Mouse (Mus musculus) forebrain, embryonic 16.5 days (tissue): Measurements from ENCODE around the gene Timp2. TPM values are rescaled to one million over a fixed set of nuclear protein-coding genes. Genes with fewer than 3 reads are reported as not detected.

ENCODE experiments used
- ATAC-seq: fragments of 200-750 bp; cut with Nextera tagmentation; 2 replicates; pipeline ENCODE4 v1.8.0; 2017; ENCODE audit warnings: mild to moderate bottlenecking, moderate library complexity
- H3K27ac ChIP-seq: fragments of 300-500 bp; sonication (generic); 2 replicates; pipeline ENCODE4 v1.5.1; 2014; ENCODE audit warnings: low read length, control low read depth
- H3K27me3 ChIP-seq: fragments of 300-500 bp; sonication (generic); replicated peaks from 2 replicates; pipeline ENCODE4 v1.6.1; 2014; ENCODE audit warnings: low read length; ENCODE audit not compliant: control insufficient read depth, insufficient read depth
- H3K36me3 ChIP-seq: fragments of 300-500 bp; sonication (generic); 2 replicates; pipeline ENCODE4 v1.6.1; 2014; ENCODE audit not compliant: control insufficient read depth, insufficient read depth
- H3K4me1 ChIP-seq: fragments of 300-500 bp; sonication (generic); replicated peaks from 2 replicates; pipeline ENCODE4 v1.6.1; 2014; ENCODE audit warnings: low read length; ENCODE audit not compliant: control insufficient read depth, insufficient read depth
- H3K4me2 ChIP-seq: fragments of 300-500 bp; sonication (generic); 2 replicates; pipeline ENCODE4 v1.6.1; 2014; ENCODE audit warnings: mild to moderate bottlenecking, low read length, control low read depth
- H3K4me3 ChIP-seq: fragments of 300-500 bp; sonication (generic); replicated peaks from 2 replicates; pipeline ENCODE4 v1.5.1; 2014; ENCODE audit warnings: mild to moderate bottlenecking, low read length, control low read depth
- H3K9ac ChIP-seq: fragments of 300-500 bp; sonication (generic); replicated peaks from 2 replicates; pipeline ENCODE4 v1.6.1; 2014; ENCODE audit warnings: low read depth, low read length, control low read depth
- H3K9me3 ChIP-seq: fragments of 300-500 bp; sonication (generic); 2 replicates; pipeline ENCODE4 v1.6.1; 2016; ENCODE audit warnings: low read length; ENCODE audit not compliant: control insufficient read depth
- WGBS: fragments of 180-500 bp; shearing (Covaris S2); extraction: QIAGEN DNeasy Blood & Tissue Kit; methylation state at CpG from one replicate; pipeline ENCODE4 v1.1.7; 2014; 5-methylcytosine and 5-hydroxymethylcytosine counted together
- polyA plus RNA-seq: library from polyadenylated mRNA; unstranded; fragments of >200 nt; fragmentation: Nextera tagmentation; extraction: Ambion mirVana; gene quantifications from 2 replicates; pipeline ENCODE4 v1.2.1, GENCODE M21; 2015

The Timp2 gene
- polyA plus RNA-seq, 1 experiment from 2014 or later = 79.8 TPM

DNA sequence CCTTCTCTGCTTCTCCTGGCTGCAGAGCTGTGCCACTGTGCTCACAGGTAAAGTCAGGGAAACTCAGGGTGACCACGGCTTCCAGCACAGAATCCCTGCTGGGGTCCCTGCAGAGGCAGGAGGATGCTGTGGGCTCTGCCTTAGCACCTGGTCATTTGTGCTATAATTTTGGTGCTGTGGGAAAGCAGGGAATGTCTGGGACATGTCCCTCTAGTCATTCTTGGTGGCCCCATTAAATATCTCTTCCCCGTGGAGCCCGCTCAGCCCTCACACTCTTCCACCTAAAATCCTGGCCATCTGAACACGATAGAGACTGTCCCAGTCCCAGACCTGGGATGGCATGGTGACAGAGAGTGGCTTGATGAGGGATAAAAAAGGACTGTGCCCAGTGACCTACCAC, 8.5 kb upstream of the Timp2 start:
- 83% methylated on average over 4 of the region's 4 CpGs for WGBS
- H3K4me2 ChIP-seq = no peak overlapping the region
- no peak for ATAC-seq
- no peaks in the 10 kb centered on the region for H3K9me3 ChIP-seq
- H3K4me1 ChIP-seq = peaks cover 22% of the 10 kb centered on the region
- no peak overlapping the region for H3K4me3 ChIP-seq
- no peak overlapping the region for H3K27ac ChIP-seq
- H3K27me3 ChIP-seq = no peaks in the 10 kb centered on the region
- no peaks in the 10 kb centered on the region for H3K36me3 ChIP-seq
- no peak overlapping the region for H3K9ac ChIP-seq

DNA sequence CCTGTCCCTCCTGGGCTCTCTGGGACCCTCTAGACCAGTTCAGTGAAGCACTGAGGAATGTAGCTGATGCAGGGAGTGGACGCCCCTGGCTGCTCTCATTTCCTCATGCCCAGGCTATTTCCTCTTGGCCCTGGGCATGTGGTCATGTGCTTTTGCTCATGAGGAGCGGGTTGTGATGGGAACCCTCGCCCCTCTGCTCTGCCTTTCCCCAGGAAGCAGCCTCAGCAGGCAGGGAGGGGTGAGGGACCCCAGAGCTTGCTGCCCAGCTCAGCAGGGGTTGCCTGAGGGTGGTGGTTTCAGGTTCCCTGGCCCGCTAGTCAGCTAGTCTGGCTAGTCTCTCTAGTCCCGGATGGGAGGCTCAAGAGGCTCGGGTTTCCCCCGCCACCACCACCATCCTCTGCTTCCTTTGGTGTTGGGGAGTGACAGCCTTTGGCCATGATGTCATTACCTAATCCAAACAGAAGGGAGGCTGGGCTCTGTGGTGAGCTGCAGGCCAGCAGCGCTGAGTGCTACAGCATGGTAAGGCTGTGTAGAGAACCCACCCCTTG, 7.5 kb upstream of the Timp2 start:
- no peaks in the 10 kb centered on the region for H3K27me3 ChIP-seq
- ATAC-seq = no peak
- no peak overlapping the region for H3K4me2 ChIP-seq

DNA sequence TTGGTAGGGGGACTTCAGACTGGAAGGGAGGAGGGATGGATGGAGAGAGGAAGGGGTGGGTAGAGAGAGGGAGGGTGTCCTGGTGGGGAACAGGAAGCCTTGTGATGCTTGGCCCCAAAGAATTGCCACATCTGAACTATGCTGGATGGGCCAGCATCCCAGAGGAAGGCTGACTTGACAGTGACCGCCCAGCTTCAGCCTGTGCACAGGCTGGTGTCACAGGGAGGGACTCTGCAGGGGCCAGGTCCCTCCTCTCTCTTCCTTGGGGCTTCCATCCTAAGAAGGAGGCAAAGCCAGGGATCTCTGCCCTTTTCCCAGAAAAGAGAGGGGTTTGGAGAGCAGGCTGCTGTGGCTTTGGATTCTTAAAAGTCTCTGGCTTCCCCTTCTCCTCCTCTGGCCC, 7.0 kb upstream of the Timp2 start:
- no peak overlapping the region for H3K27ac ChIP-seq
- H3K27me3 ChIP-seq = no peaks in the 10 kb centered on the region
- H3K4me1 ChIP-seq = peaks cover 22% of the 10 kb centered on the region
- H3K4me3 ChIP-seq = no peak overlapping the region
- H3K9me3 ChIP-seq = no peaks in the 10 kb centered on the region
- no peak overlapping the region for H3K9ac ChIP-seq
- H3K36me3 ChIP-seq = no peaks in the 10 kb centered on the region
- H3K4me2 ChIP-seq = no peak overlapping the region
- 64% methylated on average over 1 of the region's 1 CpGs for WGBS
- no peak for ATAC-seq

More for the DNA sequence above, 7.5 kb upstream of the Timp2 start:
- H3K9me3 ChIP-seq = no peaks in the 10 kb centered on the region
- 4% methylated on average over 8 of the region's 8 CpGs for WGBS
- peaks cover 22% of the 10 kb centered on the region for H3K4me1 ChIP-seq
- no peak overlapping the region for H3K27ac ChIP-seq
- no peak overlapping the region for H3K4me3 ChIP-seq
- H3K36me3 ChIP-seq = no peaks in the 10 kb centered on the region
- H3K9ac ChIP-seq = no peak overlapping the region; the same call in 1 of the 2 replicates

DNA sequence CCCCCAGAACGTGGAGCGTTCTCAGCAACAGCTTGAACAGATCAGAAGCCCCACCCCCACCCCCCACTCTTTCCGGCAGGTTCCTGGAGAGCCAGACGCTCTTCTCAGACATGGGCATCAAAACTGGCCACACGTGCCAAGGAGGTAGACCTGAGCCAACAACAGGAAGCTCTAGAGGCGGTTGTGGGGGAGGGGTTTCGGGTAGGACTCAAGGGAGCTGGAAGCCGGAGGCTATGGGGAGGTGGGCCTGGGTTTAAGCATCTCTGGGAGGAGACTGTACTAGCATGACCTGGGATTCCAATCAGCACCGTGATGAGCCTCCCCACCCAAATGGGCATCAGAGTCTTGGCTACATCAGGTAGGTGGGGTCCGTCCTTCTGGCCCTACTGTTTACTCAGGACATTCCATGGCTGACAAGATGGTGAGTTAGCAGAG, 5.4 kb upstream of the Timp2 start:
- no peak overlapping the region for H3K4me2 ChIP-seq
- 49% methylated on average over 10 of the region's 10 CpGs for WGBS
- H3K4me3 ChIP-seq = no peak overlapping the region
- H3K4me1 ChIP-seq = peaks cover 23% of the 10 kb centered on the region
- no peak overlapping the region for H3K9ac ChIP-seq
- no peaks in the 10 kb centered on the region for H3K9me3 ChIP-seq
- H3K27me3 ChIP-seq = no peaks in the 10 kb centered on the region
- H3K27ac ChIP-seq = peak overlapping the region; percentile 73
- no peaks in the 10 kb centered on the region for H3K36me3 ChIP-seq
- peak; percentile 79 for ATAC-seq

DNA sequence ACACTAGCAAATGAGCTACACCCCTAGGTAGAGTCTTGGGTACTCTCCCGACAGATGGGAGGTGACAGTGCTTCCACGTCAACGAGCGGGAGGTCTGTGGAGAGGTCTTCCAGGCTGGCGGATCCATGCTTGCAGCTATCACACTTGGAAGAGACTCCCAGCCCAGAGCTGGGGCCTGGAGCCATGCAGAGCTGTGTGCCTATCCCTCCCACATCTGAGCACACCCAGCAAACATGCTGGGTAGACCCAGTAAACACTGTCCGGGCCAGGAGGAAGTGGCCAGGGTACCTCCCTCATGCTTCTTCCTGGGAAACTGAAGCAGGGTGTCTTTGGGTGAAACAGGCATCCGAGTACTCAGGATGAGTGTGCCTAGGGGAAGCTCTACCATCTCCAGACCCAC, 5.0 kb upstream of the Timp2 start:
- H3K27ac ChIP-seq = peak overlapping the region; percentile 73
- no peak overlapping the region for H3K4me3 ChIP-seq
- no peaks in the 10 kb centered on the region for H3K9me3 ChIP-seq
- 72% methylated on average over 7 of the region's 7 CpGs for WGBS
- H3K27me3 ChIP-seq = no peaks in the 10 kb centered on the region
- H3K36me3 ChIP-seq = no peaks in the 10 kb centered on the region
- H3K4me1 ChIP-seq = peaks cover 27% of the 10 kb centered on the region
- H3K9ac ChIP-seq = no peak overlapping the region
- peak; percentile 43 for ATAC-seq
- no peak overlapping the region for H3K4me2 ChIP-seq

DNA sequence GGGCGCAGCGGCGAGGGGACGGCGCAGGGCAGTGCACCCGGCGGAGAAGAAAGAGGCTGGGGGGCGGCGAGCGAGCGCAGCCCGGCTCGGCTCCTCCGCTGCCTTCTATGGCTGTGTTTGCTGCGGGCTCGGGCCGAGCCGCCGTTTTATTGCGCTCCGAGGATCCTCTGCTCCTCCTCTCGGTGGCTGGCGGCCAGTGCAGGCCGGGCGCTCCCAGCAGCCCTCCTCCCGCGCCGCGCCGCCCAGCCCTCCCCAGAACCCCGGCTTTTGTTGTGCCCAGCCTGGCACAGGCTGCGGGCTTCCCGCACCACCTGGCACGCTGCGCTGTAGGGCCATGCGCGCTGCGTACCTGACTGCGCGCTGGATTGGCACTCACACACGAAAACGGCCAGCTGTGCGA, 335 bp downstream of the Timp2 start:
- Histone ChIP-seq H3K9me3 (no peaks in the 10 kb centered on the region), H3K4me2 (peak overlapping the region; percentile 87), H3K36me3 (no peaks in the 10 kb centered on the region), H3K9ac (peak overlapping the region; percentile 95), H3K4me3 (peak overlapping the region; percentile 84), H3K27ac (peak overlapping the region; percentile 89), H3K27me3 (no peaks in the 10 kb centered on the region), H3K4me1 (peaks cover 37% of the 10 kb centered on the region)
- WGBS = under 1% methylated on average over 33 of the region's 43 CpGs
- ATAC-seq = peak; percentile 94

DNA sequence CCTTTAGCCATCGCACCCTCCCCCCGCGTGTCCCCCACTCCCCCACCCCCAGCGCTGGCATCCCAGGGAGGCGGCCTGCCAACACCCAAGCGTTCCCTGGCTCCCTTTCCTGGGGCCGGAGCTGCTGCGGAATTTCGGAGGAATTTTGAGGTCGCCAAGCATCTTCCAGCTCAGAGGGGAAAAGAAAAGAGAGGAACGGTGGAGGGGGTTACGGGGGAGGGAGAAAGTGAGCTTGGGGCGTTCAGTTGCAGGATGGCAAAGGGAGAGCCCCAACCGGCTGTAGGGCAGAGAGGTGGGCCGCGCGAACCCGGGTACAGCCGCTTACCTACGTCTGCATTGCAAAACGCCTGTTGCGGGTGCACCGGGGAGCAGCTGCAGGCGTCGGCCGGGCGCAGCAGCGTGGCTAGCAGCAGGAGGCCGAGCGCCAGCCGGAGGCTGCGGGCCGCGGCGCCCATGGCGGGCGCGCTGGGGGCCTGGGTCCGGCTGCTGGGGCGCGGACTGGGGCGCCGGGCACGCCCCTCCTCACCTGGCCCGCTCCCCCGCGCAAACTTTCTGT, 826 bp downstream of the Timp2 start:
- no peaks in the 10 kb centered on the region for H3K9me3 ChIP-seq
- peak overlapping the region; percentile 89 for H3K27ac ChIP-seq
- H3K4me2 ChIP-seq = peak overlapping the region; percentile 87
- under 1% methylated on average over 45 of the region's 47 CpGs for WGBS
- no peaks in the 10 kb centered on the region for H3K27me3 ChIP-seq
- peaks cover 36% of the 10 kb centered on the region for H3K4me1 ChIP-seq
- H3K36me3 ChIP-seq = no peaks in the 10 kb centered on the region
- H3K4me3 ChIP-seq = peak overlapping the region; percentile 84
- peak overlapping the region; percentile 95 for H3K9ac ChIP-seq
- peak; percentile 47 for ATAC-seq

DNA sequence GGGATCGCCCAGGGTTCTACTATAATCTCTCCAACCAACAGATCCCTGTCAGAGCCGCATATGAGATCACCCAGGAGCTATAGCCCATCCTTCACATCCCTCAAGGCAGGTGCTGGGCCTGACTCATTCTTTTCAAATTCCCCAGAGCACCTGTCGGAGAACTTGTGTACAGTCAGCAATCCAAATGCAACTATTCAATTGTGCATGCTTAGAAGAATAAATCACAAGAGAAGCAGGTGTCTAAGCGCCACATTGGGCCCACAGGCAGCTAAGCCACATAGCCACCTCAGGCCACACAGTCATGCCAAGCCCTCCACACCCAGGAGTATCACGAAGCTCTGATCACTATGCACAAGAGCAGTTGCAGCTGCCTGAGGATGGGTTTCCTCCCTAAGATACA, 6.0 kb downstream of the Timp2 start:
- ATAC-seq = no peak
- H3K4me2 ChIP-seq = no peak overlapping the region
- H3K27ac ChIP-seq = no peak overlapping the region
- WGBS = 91% methylated on average over 5 of the region's 5 CpGs
- no peak overlapping the region for H3K4me3 ChIP-seq
- H3K27me3 ChIP-seq = no peaks in the 10 kb centered on the region
- H3K36me3 ChIP-seq = no peaks in the 10 kb centered on the region
- H3K4me1 ChIP-seq = peaks cover 42% of the 10 kb centered on the region
- H3K9ac ChIP-seq = no peak overlapping the region
- no peaks in the 10 kb centered on the region for H3K9me3 ChIP-seq

DNA sequence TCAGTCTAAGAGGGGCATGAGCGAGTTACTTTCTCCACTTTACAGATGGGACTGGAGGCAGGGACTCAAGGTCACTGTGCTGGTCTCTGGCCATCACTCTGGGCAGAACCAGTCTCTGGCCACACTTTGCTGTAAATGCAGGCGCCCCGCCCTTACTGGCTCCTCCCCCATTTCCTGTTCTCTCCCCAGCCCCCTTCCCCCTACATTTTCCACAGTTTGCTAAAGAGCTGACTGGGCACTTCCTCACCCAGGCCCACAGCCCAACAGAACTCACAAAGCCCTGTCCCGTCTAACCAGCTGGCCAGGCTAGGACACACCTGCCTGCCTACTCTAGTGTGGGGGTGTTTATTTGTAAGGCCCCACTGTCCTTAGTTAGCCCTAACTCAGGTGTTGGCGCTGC, 6.7 kb downstream of the Timp2 start:
- no peaks in the 10 kb centered on the region for H3K27me3 ChIP-seq
- H3K4me2 ChIP-seq = no peak overlapping the region
- H3K4me3 ChIP-seq = no peak overlapping the region
- H3K9ac ChIP-seq = no peak overlapping the region
- H3K9me3 ChIP-seq = no peaks in the 10 kb centered on the region
- H3K36me3 ChIP-seq = no peaks in the 10 kb centered on the region
- H3K27ac ChIP-seq = no peak overlapping the region
- 78% methylated on average over 5 of the region's 5 CpGs for WGBS
- H3K4me1 ChIP-seq = peaks cover 35% of the 10 kb centered on the region
- ATAC-seq = no peak

DNA sequence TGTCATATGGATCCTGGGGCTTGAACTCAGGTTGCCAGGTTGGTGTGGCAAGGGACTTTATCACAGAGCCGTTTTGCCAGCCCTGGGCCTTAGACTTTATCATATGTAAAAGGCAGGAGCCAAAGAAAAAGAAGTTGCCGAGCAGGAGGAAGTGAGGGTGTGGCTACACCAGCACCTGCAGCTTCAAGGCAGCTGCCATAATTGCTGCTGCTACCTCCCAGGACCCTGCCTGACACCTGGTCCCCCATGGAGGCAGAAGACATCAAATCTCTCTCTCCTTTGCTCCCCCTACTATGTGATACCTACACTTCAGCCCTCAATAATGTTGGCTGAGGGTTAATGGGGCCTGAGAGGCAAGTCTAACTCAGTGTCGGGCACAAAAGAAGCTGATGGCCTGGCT, 7.1 kb downstream of the Timp2 start:
- WGBS = 82% methylated on average over 3 of the region's 3 CpGs
- Histone ChIP-seq H3K4me1 (peaks cover 31% of the 10 kb centered on the region), H3K9ac (no peak overlapping the region)

More for the DNA sequence above, 7.1 kb downstream of the Timp2 start:
- Histone ChIP-seq H3K27ac (no peak overlapping the region), H3K9me3 (no peaks in the 10 kb centered on the region), H3K36me3 (no peaks in the 10 kb centered on the region), H3K27me3 (no peaks in the 10 kb centered on the region), H3K4me2 (no peak overlapping the region), H3K4me3 (no peak overlapping the region)
- no peak for ATAC-seq
